Mouse (Mus musculus) inflammation-experienced regulatory T-cells, adult 16 weeks (primary cell): ENCODE results near the gene Myom1. TPM values are rescaled to one million over a fixed set of nuclear protein-coding genes. Genes with fewer than 3 reads are reported as not detected.

Source experiments
- polyA plus RNA-seq: library from polyadenylated mRNA; unstranded; fragments of 100-300 nt; shearing (Covaris generic); gene quantifications from one replicate; pipeline ENCODE4 v1.2.1, GENCODE M21; 2017

Gene Myom1
- polyA plus RNA-seq: 1.5 TPM

DNA sequence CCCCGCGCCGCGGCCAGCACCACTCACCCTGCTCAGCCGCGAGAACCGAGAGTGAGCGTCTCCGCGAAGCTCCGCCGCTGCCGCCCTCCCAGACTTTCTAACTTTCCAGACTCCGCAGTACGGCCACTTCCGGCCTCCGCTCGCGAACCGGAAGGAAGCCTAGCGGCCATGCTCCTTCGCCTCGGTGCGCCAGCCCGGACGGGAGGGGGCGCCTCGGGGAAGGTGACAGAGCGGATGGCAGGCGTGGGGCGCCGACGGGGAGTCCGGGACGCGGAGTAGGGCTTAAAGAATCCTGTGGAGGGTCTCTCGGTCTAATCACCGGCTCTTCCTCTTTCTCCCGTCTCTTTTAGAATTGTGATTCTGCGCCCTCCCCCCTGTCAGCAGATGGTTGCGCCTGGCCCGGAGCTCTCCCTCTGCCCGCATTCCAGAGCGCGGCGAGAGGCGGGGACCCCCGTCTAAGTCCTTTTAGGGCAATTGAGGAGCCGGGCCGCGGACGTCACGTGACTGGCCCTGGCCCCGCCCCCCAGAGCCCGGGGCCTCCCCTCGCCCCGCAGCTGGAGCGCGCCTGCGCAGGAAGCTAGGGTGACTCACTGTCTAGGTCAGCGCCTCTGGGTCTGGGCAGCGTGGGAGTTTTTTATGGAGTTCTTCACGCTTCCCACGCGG, at the start of gene Myom1:
Gene Myom1 (plus strand): TSS at position 553 of the 663 bp plus-strand sequence.

GRCm38 (mm10) chr17:71002744-71003094, 286 bp downstream of the Myom1 start, which contains the start of gene Myl12a:
Myl12a (minus strand) TSS chr17:71002878.

Other genes with a start within 250 kb of the Myom1 start
- gene Tgif1, start 149.1 kb upstream of the Myom1 start, polyA plus RNA-seq: 84.0 TPM
- 819 TPM for gene Myl12a, start 245 bp downstream of the Myom1 start, polyA plus RNA-seq
- 21.9 TPM for gene Lpin2, start 179.9 kb downstream of the Myom1 start, polyA plus RNA-seq